Mouse (Mus musculus): ENCODE results near the gene Rwdd2a.
"Not testable (repeated sequence)": the region's sequence is repeated elsewhere in the genome, so short reads cannot be mapped to it uniquely, and the experiment has no call there.

Gene Rwdd2a

GRCm38 (mm10) chr9:86592676-86593668 is 21.2 kb downstream of the Rwdd2a start:
- peak; percentile 78 for DNase-seq (ENCODE audit: low spot score)

GRCm38 (mm10) chr9:86594357-86594767 is 22.6 kb downstream of the Rwdd2a start:
- DNase-seq (ENCODE audit: low spot score), result not testable (repeated sequence)

- not testable (repeated sequence) for DNase-seq (ENCODE audit: low spot score)
Measured at GRCm38 (mm10) chr9:86596983-86597382, 25.2 kb downstream of the Rwdd2a start.

GRCm38 (mm10) chr9:86599723-86600303 is 28.0 kb downstream of the Rwdd2a start:
- no peak for DNase-seq (ENCODE audit: low spot score)

GRCm38 (mm10) chr9:86605776-86606175 is 34.0 kb downstream of the Rwdd2a start:
- DNase-seq (ENCODE audit: low spot score), result no peak

- no peak for DNase-seq (ENCODE audit: low spot score)
Measured at GRCm38 (mm10) chr9:86612091-86612490, 40.3 kb downstream of the Rwdd2a start.

- DNase-seq (ENCODE audit: low spot score), result no peak
Measured at GRCm38 (mm10) chr9:86615765-86616164, 44.0 kb downstream of the Rwdd2a start.

- no peak for DNase-seq (ENCODE audit: low spot score)
Measured at GRCm38 (mm10) chr9:86617837-86618492, 46.2 kb downstream of the Rwdd2a start.

- peak; percentile 43 for DNase-seq (ENCODE audit: low spot score)
Measured at GRCm38 (mm10) chr9:86619341-86620139, 47.7 kb downstream of the Rwdd2a start.

- DNase-seq (ENCODE audit: low spot score), result no peak
Measured at GRCm38 (mm10) chr9:86622062-86622461, 50.3 kb downstream of the Rwdd2a start.

GRCm38 (mm10) chr9:86624039-86624438 is 52.2 kb downstream of the Rwdd2a start:
- DNase-seq (ENCODE audit: low spot score), result no peak

Measured in retina, embryonic 14.5 days (tissue).